Mouse (Mus musculus): ENCODE results near the gene Sbno1. TPM values are rescaled to one million over a fixed set of nuclear protein-coding genes. Genes with fewer than 3 reads are reported as not detected.
A peak's percentile ranks its signal among the peaks of the same experiment; 100 is the strongest.

Gene Sbno1
- total RNA-seq, 2 experiments from 2014 or later = 148 to 154 TPM

DNA sequence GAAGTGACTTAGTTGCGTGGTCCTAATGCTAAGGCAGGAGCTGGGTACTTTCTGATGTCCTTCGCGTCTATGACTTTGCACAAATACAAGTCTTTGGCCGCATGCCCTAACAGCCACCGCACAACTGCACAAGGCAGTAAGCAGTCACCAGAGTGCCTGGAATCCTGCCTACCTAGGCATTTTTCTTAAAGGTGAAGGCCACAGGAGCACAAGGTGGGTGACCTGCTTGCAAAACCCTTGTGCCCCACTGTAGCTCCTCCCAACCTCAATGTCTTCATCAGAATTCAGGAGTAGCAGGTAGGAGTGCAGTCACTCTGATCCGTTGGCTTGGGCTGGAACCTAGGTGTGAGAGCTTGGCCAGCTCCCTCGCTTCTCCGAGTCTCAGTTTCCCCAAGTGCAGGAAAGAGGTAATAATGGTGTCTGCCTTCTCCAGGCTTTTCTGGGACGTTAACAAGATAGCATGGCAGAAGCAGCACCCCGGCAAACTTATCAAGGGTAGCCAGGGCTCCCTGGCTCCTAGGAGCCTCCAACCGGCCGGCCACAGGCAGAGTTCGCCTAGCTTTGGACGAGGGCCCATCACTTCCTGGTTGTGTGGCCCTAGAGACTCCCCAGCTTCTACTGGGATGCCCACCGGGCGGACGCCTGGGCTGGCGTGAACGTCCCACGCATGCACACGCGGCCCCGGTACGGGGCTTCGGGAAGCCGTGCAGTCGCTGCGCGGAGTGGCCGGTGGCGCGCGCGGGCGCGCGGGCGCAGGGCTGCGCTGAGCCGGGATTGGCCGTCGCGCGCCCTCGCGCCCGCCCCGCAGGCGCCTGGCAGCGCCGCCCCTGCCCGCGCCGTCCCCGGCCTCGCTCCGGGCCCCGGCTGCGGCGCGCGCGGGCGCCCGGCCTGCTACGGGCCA, 19.1 kb upstream of the Sbno1 start:
- DNase-seq (ENCODE audit: low spot score in 2 of 2) = peak; percentile 62 to 80

DNA sequence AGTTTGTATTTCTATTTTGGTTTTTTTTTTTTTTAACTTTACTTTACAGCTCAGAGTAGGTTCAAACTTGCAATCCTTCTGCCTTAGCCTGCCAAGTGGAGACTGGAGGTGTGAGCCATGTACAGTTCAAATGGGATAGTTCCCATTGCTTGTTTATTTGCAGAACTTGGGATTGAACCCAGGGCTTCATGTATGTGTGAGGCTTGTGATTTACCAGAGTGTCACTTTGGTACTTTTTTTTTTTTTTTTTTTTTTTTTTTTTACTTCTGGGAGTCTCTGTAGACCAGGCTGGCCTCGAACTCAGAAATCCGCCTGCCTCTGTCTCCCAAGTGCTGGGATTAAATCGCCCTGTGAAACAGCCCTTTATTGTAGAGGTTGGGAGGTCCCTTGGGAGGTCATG, 18.4 kb upstream of the Sbno1 start:
- no peak for DNase-seq (ENCODE audit: low spot score in 2 of 2)

DNA sequence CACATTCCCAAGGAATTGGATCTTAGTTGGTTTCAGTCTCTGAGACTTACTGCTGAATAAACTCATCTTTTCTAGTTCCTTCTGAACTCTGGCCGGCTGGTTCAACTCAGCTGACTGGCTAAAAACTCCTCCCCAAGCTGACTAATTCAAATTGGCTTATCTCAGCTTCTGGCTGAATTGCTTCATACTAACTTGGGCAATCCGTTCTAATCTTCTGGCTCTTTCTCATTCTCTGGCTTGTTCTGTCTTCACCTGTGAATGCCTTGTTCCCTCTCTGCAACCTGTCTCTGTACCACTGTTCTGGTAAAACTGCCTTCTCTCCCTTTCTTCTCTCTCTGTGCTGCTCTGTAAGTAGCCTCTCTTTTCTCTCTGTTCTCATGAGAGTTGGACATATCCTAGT, 16.8 kb upstream of the Sbno1 start:
- no peak for DNase-seq (ENCODE audit: low spot score in 2 of 2)

- peak in 1 of 2 experiments; percentile 54 for DNase-seq (ENCODE audit: low spot score in 2 of 2)
Measured at GRCm38 (mm10) chr5:124440094-124440701, 14.4 kb upstream of the Sbno1 start.

DNA sequence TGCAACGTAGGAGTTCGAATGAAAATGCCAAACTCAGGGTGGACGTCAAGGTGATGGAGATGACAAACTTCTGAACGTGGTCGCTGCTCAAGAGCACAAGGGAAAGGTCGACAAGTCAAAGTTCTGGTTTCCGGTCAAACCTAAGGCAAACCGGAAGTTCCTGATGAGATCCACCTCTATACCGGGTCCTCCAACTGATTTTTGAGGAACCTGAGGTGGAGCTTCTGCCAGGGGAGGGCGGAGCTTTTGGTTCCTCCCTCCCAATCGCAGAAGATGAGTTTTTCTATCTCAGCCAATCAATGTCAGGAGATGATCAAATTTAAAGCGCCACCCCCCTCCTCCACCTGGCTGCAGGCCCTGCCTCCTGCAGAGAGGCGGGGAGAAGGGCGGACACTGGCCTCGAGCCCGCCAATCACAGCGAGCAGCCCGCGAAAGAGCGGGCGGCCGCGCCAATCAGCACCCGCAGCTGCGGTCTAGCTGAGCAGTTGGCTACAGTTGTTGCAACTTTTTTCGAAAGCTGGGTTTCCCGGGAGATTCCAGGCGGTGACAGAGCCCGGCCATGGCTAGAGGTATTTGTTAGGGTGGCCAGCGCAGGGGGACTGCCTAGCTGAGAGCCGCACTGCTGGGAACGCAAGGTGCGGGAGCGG, 13.8 kb upstream of the Sbno1 start, which contains the start of gene Kmt5a:
TSS of gene Kmt5a (plus strand) at position 484 of the 647 bp plus-strand sequence.
- DNase-seq (ENCODE audit: low spot score in 2 of 2) = peak; percentile 94 to 96

DNA sequence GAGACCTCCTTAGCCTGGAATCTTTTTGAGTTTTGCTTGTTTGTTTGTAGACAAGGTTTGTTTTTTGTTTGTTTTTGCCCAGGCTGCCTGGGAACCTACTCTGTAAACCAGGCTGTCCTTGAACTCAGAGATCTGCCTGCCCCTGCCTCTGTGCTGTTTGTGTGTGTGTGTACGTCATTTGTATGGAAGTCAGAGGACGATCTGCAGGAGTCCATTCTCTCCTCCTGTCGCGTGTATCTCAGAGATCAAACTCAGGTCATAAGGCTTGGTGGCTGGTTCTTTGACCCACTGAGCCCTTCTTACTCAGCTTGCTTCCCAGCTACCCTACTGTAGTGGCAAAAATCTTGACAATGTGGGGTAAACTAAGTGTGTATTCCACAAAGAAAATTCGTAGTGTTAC, 12.9 kb upstream of the Sbno1 start:
- DNase-seq (ENCODE audit: low spot score in 2 of 2) = no peak

- DNase-seq (ENCODE audit: low spot score in 2 of 2) = no peak
Measured at GRCm38 (mm10) chr5:124438229-124438628, 12.4 kb upstream of the Sbno1 start.

- DNase-seq (ENCODE audit: low spot score in 2 of 2) = no peak
Measured at GRCm38 (mm10) chr5:124433048-124433447, 7.2 kb upstream of the Sbno1 start.

DNA sequence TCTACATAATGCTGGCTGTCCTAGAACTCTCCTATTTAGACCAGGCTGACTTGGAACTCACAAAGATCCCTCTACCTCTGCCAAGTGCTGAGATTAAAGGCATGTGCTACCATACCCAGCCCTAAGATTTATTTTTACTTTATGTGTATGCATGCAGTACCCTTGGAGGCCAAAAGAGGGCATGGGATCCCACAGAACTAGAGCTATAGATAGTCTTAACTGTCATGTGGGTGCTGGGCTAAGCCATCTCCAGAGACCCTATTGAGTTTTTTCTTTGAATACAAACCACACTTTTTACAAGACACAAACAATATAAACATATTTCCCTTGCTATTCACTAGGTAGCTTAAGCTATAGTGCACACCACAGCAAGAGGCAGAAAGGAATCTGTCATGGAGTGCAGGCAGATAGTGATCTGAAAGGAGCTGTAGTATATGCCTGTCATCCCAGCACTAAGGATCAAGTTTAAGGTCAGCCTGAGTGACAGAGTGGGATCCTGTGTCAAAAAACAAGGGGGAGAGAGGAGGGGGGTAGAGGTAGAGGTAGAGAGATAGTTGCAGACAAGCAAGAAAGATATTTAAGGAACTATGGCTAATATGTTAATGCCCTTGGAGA, 6.7 kb upstream of the Sbno1 start:
- DNase-seq (ENCODE audit: low spot score in 2 of 2) = peak; percentile 69 to 90

DNA sequence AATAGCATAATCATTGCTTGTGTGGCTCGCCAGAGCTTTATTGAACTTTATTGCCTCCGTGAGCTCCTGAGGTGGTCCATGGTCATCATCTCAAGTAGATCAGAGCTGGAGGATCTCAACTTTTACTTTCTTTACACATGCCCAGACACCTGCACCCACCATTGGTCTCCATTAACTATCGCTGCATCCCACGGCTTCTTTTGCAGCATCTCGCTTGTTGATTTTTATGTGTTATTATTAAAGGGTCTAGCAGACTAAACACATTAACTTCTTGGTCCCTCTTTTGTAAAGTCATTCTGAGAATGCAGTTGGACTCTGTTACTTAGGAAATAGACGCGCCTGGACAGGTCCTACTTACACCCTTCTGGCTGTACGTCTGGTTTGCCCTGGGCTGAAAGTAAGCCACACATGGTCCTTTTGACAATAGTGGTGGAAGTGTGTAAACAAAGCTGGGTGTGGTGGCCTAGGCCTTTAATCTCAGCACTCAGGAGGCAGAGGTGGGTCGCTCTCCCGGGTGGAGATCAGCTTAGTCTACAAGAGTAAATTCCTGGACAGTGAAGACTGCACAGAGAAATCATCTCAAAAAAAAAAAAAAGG, 772 bp upstream of the Sbno1 start:
- DNase-seq (ENCODE audit: low spot score in 2 of 2) = no peak

DNA sequence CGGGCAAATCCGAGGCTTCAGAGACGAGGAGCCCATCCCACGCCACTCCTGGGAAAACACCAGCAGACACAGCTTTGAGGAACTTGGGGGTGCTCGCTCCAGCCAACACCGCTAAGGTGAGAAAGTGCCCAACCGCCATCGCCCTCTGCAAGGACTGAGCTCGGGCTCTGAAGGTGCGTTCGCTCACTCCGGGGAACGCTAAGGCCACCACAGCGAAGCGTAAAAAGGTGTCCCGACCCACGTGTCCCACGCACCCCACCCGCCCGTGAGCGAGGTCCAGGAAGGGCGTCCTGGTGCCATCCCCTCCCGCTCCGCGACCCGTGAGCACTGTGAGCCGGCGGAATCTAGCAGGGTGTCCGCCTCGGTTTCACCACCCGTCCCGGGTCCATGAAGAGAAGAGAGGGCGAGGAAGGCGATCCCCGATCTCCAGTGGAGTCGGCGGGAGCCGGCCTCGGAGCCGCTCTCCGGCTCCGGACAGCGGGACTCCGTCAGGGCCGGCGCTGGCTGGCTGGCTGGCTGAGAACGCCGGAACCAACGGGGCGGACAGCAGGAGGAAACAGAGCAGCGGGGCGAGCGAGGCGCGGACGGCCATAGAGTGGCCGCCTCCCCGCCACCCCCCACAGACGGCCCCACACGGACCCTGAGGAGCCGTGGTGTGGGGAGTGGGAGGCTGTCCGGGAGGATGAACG, 934 bp downstream of the Sbno1 start:
- no peak for DNase-seq (ENCODE audit: low spot score in 2 of 2)

DNA sequence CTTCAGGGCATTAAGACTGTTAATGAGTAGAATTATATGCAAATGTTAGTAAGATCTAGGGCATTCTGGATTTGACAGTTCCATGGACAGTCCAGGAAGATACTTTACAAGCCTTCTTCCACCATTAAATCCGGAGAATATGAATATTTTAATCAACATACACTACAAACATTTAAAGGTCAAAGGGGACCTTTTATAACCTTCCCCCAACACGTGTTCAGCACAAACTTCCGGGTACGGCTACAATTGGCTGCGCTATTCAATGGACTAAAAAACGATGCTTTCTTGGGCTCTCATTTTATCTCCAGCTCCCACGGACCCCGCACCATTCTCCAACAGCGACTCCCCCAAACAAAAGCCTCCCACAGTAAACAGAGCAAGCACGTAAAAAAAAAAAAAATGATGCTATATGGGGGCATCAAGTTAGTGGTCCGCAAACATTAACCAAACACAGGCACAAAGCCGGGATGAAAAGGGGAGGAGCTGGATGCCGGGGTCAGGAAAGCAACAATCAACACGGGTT, 1.5 kb downstream of the Sbno1 start:
- no peak for DNase-seq (ENCODE audit: low spot score in 2 of 2)

GRCm38 (mm10) chr5:124421786-124422185, 4.0 kb downstream of the Sbno1 start:
- DNase-seq (ENCODE audit: low spot score in 2 of 2) = no peak

DNA sequence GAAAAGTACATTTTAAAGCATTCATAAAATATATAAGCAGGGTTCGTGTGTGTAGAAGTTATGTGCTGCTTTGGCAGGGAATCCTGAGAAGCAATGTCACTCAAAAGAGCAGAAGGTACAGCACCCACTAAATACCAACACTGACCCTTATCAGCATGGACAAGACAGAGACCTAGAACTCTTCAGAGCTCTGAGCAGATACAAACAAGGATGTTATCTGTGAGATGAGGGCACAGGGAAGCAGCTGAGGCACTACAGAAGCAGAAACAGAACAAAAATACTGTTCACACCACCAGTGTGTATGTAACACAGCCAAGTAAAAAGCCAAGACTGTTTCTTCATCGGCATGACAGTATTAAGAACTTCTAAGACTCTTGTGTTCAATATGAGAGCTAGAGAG, 6.9 kb downstream of the Sbno1 start:
- DNase-seq (ENCODE audit: low spot score in 2 of 2) = no peak

DNA sequence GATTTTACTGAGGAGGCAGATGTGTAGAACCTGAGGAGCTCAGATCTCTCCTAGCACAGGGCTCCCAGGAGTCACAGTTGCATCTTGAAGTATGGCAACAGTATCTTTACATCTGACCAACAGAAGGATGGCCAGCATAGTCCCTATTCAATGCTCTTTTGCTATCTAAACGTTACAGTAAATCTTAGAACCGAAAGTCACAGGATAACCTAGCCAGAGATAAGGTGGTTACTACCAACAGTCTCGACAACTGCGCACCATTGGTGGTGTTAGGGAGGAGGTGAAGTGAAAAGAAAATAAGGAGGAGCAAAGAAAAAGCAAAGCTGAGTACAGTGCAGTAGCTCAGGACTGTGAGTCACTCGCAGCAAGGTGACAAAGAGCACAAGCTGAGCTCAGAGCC, 13.6 kb downstream of the Sbno1 start:
- DNase-seq (ENCODE audit: low spot score in 2 of 2) = no peak

DNA sequence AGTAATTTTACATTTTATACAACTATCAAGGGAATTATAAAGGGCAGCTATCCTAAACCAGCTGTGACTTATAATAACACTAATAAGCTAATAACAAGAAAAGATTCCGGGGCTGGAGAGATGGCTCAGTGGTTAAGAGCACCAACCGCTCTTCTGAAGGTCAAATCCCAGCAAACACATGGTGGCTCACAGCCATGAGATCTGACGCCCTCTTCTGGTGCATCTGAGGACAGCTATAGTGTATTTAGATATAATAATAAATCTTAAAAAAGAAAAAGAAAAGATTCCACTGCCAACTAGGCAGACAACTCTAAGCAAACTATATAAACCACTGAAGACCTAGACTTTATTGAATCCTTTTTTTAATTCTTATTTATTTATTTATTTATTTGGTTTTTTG, 15.0 kb downstream of the Sbno1 start:
- DNase-seq (ENCODE audit: low spot score in 2 of 2) = no peak

DNA sequence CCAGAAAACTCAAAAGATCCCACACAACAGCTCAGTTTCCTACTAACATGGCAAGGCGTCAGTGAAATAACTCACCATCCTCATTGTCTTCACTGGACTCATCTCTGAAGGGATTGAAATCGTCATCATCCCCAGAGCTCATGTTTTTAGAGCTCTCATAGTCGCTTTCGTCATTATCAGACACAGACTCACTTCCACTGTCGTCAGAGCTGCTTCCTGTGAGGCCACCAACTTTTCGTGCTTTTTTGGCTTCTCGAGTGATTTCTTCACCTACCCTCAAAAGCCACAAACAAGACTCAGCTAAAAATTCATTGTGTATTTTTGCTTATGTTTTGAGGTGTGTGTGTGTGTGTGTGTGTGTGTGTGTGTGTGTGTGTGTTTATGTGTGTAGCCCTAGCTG, 32.1 kb downstream of the Sbno1 start:
- DNase-seq (ENCODE audit: low spot score in 2 of 2) = no peak

DNA sequence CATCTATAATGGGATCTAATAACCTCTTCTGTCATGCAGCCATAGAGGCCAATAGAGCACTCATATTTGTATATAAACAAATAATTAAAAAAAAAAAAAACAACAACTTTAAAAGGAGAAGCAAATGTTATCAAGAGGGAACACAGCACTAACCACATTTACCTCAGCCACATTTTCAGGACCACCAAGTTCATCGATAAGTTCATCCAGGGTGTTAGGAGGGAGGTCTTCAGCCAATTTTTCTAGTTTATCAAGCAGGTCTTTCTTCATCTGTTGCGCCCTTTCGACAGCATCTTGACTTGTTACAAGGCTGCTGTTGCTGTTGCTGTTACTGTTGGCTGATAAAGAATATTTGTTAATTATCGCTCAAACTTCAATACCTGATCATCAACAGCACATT, 33.4 kb downstream of the Sbno1 start:
- DNase-seq (ENCODE audit: low spot score in 2 of 2) = no peak

DNA sequence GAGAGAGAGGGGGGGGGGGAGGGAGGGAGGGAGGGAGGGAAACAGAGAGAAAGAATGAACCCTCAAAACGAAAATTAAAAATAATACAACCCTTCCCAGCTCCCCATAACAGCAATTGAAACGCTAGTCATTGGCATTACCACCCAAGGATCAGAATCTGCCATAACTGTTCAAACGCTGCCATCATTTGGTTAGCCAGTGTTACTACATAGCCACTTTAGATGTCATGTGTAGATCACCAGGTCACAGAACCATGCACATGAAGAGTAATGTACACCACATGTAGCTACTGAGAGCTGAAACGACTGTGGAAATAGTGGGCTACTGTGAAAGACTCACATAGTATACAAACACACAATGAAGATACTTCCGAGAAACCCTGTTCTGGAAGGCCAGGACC, 37.9 kb downstream of the Sbno1 start:
- DNase-seq (ENCODE audit: low spot score in 2 of 2) = no peak

GRCm38 (mm10) chr5:124380121-124380520, 45.7 kb downstream of the Sbno1 start:
- no peak for DNase-seq (ENCODE audit: low spot score in 2 of 2)
